Mouse (Mus musculus): ENCODE measurements around the gene Umad1.

The Umad1 gene

GRCm38 (mm10) chr6:8416802-8417569, 157.9 kb downstream of the Umad1 start:
- DNase-seq (ENCODE audit: low spot score in 2 of 2) = no peak

DNA sequence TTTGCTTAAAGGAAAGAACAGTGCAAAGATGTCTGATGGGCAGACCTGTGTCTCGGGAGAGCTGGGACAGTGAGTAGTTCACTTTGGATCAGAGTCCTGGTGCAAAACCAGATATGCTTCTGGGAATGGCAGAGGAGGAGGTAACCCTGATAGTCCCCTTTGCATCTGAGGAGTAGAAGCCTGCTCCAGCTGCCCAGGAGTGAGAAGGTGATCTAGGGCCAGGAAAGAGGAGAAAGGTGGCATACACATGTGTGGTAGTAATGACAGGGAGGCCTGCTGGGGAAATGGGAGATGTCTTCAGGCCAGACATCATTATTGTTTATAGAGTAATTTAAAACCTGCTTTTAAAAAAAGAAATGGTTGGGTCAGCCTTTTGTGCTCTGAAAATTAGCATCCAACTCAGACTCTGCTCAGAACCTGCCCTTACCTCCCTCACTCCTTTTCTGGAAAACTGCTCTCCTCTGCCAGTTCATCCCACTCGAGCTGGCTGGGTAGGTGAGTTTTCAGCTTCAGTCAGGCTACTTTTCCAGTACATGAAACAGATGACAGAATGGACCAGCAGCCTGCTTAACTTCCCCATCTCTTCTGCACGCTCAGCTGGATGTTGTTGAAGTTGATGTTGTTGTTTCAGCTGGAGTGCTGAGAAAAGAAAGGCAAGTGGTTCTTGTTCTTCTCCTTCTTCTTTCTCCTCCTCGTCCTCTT, 160.5 kb downstream of the Umad1 start:
- DNase-seq (ENCODE audit: low spot score in 2 of 2) = no peak

DNA sequence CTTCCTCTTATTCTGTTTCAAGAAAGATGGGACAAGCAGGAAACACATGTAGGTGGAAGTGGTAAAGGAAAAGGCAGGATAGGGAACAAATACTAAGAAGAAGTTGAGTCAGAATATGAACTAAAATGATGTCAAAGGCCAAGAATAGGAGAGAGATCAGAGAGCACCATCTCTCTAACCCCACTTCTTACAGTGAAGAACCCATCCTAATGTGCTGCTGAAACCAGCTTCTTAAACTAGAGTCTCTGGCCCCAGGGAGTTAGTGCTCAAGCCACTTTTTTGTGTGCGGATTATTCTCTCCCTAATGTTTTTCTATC, 161.1 kb downstream of the Umad1 start:
- DNase-seq (ENCODE audit: low spot score in 2 of 2) = no peak

DNA sequence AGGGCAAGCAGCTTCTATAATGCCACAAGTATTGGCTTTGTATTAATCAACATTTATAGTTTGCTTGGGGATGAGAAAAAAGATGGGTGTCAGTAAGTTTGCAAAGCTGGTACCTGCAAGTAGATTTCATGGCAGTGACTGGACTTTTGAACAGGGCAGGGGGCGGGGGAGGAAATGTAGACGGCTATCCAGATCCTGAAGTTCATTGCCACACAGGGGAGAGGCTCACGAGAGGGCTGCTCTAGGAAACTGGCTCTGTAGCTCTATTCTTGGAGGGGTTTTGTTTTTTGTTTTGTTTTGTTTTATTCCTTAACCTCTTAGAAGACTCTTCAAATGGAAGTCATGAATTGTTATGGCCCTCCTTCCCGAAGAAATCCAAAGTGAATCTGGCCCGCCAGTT, 162.3 kb downstream of the Umad1 start:
- no peak for DNase-seq (ENCODE audit: low spot score in 2 of 2)

- DNase-seq (ENCODE audit: low spot score in 2 of 2) = no peak
These were observed 163.0 kb downstream of the Umad1 start for GRCm38 (mm10) chr6:8421959-8422581.

GRCm38 (mm10) chr6:8423142-8423541, 164.1 kb downstream of the Umad1 start:
- no peak for DNase-seq (ENCODE audit: low spot score in 2 of 2)

DNA sequence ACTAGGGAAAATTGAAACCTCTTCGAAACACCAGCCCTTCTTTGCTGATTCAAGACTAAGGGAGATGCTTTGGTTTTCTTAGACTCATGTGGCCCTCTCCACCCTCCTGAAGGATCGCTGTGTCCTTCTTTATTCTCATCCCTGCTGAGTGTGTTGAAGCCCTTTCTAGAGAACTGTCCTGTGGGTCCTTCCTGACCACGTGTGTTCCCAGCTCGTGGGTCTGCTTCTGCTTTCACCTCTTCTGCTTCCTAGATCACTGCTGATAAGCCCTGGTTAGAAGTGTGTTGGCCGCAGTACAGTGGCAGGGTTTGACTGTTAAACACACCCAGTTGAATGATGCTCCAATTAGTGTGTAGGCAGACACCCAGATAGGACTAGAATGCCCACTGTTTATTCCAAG, 168.6 kb downstream of the Umad1 start:
- DNase-seq (ENCODE audit: low spot score in 2 of 2) = no peak

DNA sequence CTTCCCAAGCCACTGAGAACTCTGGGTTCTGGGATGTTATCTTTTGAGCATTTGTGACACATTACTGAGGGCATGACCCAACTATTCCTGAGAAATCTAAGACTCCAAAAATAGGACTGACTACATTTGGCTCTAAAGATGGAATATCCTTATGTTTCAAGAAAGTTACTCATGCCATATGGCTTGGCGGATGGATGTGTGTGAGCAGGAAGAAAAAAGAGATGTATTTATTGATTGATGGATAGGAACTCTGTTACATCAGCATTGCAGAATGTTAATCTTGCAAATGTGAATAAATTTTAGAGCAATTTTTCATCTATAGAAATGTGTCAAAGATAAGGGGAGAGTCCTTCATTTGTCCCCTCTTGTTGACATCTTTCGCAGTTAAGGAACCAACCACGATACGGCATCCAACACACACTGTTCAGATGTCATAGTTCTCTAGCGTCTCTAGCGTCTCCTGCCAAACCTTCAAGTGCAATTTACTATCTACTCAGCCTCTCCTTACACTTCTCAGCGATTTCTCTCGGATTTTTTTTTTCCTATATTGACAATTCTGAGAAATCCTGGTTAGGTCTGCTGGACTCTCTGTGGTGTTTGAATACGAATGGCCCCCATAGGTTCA, 171.6 kb downstream of the Umad1 start:
- no peak for DNase-seq (ENCODE audit: low spot score in 2 of 2)

DNA sequence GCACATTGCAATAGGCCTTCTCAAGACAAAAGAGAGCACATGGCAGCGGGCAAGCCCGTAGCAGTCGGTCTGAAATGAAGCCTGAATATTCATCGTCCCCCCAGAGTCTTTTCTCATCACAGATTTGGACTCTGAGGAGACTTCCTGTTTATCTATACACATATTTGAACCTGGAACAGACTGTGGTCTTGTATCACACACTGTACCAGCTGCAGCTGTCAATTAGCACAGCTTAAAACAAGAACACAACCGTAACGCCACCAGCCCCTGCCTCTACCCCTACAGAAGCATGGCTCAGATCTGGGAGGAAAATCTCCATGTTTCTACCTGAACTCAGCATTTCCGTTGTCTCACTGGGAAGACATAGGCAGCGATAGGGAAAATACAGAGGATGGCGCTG, 174.1 kb downstream of the Umad1 start:
- no peak for DNase-seq (ENCODE audit: low spot score in 2 of 2)

GRCm38 (mm10) chr6:8437937-8438336, 178.8 kb downstream of the Umad1 start:
- DNase-seq (ENCODE audit: low spot score in 2 of 2) = no peak

DNA sequence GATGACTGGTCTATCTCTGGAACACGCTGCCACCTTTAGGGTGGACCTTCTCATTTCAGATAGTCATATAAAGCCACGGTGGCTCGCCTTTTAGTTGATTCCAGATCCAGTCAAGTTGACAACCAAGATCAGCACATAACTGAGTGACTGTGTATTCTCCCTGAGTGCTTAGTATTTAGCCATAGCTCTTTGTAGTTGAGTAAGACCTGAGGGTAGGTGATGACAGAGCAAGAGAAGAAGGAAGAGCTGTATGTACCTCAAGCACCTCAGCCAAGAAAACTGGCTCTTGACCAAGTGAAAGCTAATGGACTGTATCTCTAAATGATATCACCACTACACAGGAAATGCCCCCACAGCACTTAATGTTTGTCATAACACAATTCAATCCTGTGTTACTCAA, 182.7 kb downstream of the Umad1 start:
- DNase-seq (ENCODE audit: low spot score in 2 of 2) = no peak

- no peak for DNase-seq (ENCODE audit: low spot score in 2 of 2)
These were observed 187.7 kb downstream of the Umad1 start for GRCm38 (mm10) chr6:8446786-8447185.

DNA sequence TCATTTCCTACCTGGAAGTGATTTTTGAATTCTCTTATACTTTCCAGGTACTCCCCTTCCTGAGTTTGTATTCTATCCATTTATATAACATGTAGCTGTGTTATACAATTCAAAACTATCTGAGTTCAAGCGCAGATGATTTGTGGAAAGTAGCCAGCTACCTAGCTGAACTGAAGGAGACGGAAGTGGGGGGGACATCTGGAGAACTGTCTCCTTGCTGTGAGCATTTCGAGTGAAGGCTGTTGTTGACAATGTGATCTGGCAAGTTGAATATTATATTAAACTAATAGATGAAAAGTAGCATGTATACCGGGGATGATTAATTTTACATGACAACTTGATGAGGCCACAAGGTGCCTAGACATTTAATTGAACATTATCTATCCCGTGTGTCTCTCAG, 196.5 kb downstream of the Umad1 start:
- DNase-seq (ENCODE audit: low spot score in 2 of 2) = no peak

- no peak for DNase-seq (ENCODE audit: low spot score in 2 of 2)
These were observed 199.5 kb downstream of the Umad1 start for GRCm38 (mm10) chr6:8458596-8458995.

GRCm38 (mm10) chr6:8462447-8462846, 203.4 kb downstream of the Umad1 start:
- no peak for DNase-seq (ENCODE audit: low spot score in 2 of 2)

- no peak for DNase-seq (ENCODE audit: low spot score in 2 of 2)
These were observed 206.3 kb downstream of the Umad1 start for GRCm38 (mm10) chr6:8465388-8465787.

GRCm38 (mm10) chr6:8465985-8466384, 206.9 kb downstream of the Umad1 start:
- DNase-seq (ENCODE audit: low spot score in 2 of 2) = no peak

- no peak for DNase-seq (ENCODE audit: low spot score in 2 of 2)
These were observed 208.7 kb downstream of the Umad1 start for GRCm38 (mm10) chr6:8467667-8468337.

DNA sequence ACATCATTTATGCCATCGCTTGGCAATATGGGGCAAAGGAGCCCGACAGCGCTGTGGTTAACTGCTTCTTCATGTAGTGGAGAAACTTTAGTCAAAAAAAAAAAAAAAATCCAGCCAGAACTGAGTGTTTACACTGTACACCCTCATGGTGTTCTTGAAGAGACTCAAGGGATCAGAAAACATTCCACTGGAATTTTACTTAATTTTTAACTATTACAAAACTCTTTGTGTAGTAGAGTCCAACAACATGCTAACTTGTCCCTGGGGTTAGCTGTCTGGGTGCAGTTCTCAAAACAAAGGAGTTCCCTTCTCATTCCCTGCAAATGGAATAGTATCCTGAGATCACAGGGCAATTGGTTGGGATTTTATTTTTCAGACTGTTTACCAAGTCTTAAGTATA, 210.8 kb downstream of the Umad1 start:
- no peak for DNase-seq (ENCODE audit: low spot score in 2 of 2)

- no peak for DNase-seq (ENCODE audit: low spot score in 2 of 2)
These were observed 213.0 kb downstream of the Umad1 start for GRCm38 (mm10) chr6:8472125-8472524.

GRCm38 (mm10) chr6:8472915-8473314, 213.8 kb downstream of the Umad1 start:
- no peak for DNase-seq (ENCODE audit: low spot score in 2 of 2)

GRCm38 (mm10) chr6:8473498-8473897, 214.4 kb downstream of the Umad1 start:
- no peak for DNase-seq (ENCODE audit: low spot score in 2 of 2)

Data from right cerebral cortex, adult 2 months (tissue).